Mouse (Mus musculus): ENCODE data around the gene Tchh. TPM values are rescaled to one million over a fixed set of nuclear protein-coding genes. Genes with fewer than 3 reads are reported as not detected.
"Not testable (repeated sequence)": the region's sequence is repeated elsewhere in the genome, so short reads cannot be mapped to it uniquely, and the experiment has no call there.

The Tchh gene
- polyA plus RNA-seq (2015; fragmentation: Nextera tagmentation; extraction: Ambion mirVana): 2.3 and 3.3 TPM in 2 replicates

DNA sequence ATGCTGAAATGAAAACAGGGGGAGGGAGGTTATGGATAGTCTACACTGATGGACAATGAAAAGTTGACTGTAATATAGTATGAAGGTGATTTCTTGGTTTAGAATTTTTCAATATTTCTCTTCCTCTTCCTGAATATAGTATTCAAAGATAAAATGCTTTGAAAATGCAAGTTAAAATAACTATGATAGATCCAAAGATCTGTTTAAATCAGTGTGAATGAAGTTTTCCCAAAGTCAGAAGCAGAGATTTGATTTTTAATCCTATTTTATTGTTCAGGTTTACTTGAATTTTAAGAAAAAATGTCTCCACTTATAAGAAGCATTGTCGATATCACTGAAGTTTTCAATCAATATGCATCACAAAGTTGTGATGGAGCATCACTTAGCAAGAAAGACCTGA lies at the start of gene Tchh:
Gene Tchh, plus strand, starts transcription at position 301 of the 400 bp plus-strand sequence.
- Histone ChIP-seq H3K4me2 (peak within 1 kb of the TSS; percentile 95), H3K27ac (no peak within 1 kb of the TSS), H3K9ac (no peak within 1 kb of the TSS), H3K27me3 (peaks cover 37% of the 10 kb centered on the region), H3K9me3 (no peaks in the 10 kb centered on the region), H3K4me3 (peak within 1 kb of the TSS; percentile 58), H3K36me3 (no peaks in the 10 kb centered on the region), H3K4me1 (peaks cover 25% of the 10 kb centered on the region)
- WGBS: 90% methylated on average over 1 of the region's 1 CpGs
- no peak for ATAC-seq (ENCODE audit: borderline replicate concordance, extremely low read depth, low FRiP score, low TSS enrichment)

DNA sequence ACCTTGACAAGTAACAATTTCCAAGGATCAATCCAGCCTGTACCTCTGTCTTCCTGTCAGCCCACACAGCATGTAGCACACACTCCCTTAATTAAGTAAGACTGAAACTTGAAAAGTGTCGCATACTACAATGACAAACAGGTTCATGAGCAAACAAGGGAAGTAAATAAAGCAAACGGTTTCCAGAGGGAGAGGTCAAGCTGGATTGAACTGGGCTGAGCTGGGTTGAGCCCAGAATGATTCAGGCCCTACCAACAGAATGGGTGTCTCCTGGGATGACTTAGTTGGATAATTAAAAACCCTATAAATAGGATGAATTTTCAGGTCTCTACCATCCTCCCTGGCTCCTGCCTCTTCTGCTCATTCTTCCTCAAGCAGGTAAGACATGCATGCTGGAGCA lies 48.8 kb upstream of the Tchh start, which contains the start of gene Rptn:
Gene Rptn, plus strand, starts transcription at position 334 of the 400 bp plus-strand sequence.
- H3K4me1 ChIP-seq: no peaks in the 10 kb centered on the region
- H3K27me3 ChIP-seq: no peaks in the 10 kb centered on the region
- no peaks in the 10 kb centered on the region for H3K9me3 ChIP-seq
- 54% methylated on average over 2 of the region's 2 CpGs for WGBS
- H3K4me3 ChIP-seq: no peak within 1 kb of the TSS
- no peak within 1 kb of the TSS for H3K9ac ChIP-seq
- no peak for ATAC-seq (ENCODE audit: borderline replicate concordance, extremely low read depth, low FRiP score, low TSS enrichment)
- no peaks in the 10 kb centered on the region for H3K36me3 ChIP-seq
- H3K27ac ChIP-seq: no peak within 1 kb of the TSS
- H3K4me2 ChIP-seq: no peak within 1 kb of the TSS

DNA sequence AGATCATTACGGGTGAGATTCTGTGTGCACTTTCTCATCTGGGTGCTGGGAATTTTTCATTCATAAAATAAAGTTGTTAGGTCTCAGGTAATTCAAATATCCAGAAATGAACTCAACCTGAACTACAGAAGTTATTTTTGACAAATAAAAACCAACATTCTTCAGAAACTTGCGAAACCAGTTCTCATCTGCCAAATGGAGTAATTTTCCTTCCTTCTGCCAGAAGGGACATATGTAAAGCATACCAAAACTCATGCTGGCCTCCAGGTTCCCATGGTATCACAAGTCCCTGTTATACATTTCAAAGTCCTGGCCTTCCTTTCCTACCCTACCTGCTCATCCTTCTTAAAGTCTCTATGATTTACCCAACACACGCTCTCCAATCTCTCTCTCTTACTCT lies 38.2 kb upstream of the Tchh start:
- H3K36me3 ChIP-seq: no peaks in the 10 kb centered on the region
- ATAC-seq (ENCODE audit: borderline replicate concordance, extremely low read depth, low FRiP score, low TSS enrichment): no peak
- H3K4me3 ChIP-seq: no peak overlapping the region
- no peak overlapping the region for H3K9ac ChIP-seq
- H3K27ac ChIP-seq: peak overlapping the region; percentile 19; the same call in 1 of the 2 replicates
- no peaks in the 10 kb centered on the region for H3K4me1 ChIP-seq
- H3K9me3 ChIP-seq: no peaks in the 10 kb centered on the region
- no peak overlapping the region for H3K4me2 ChIP-seq
- H3K27me3 ChIP-seq: no peaks in the 10 kb centered on the region
- 83% methylated on average over 3 of the region's 3 CpGs for WGBS

DNA sequence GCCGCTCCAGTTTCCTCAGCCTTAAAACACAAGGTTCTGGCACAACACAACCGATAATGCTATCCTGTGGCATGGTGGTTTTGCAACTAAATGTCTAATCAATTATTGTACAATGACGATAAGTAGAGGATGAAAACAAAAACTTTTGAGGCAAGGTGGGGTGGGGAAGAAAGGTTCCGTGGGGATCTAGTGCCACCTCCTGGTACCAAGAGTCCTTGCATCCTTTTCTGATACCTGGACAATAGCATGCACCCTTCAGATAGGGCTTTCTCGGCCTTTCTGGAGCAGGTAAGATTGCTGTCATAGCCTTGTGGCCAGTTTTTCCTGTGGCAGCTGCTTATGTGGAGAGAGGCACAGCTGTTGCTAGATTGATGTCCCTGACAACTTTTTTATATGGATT lies 35.1 kb upstream of the Tchh start:
- Histone ChIP-seq H3K9ac (no peak overlapping the region), H3K27ac (no peak overlapping the region), H3K27me3 (no peaks in the 10 kb centered on the region), H3K4me1 (no peaks in the 10 kb centered on the region), H3K36me3 (no peaks in the 10 kb centered on the region), H3K4me3 (no peak overlapping the region), H3K9me3 (no peaks in the 10 kb centered on the region), H3K4me2 (no peak overlapping the region)
- WGBS: 24% methylated on average over 5 of the region's 5 CpGs
- no peak; the same call in 1 of the 2 replicates for ATAC-seq (ENCODE audit: borderline replicate concordance, extremely low read depth, low FRiP score, low TSS enrichment)

DNA sequence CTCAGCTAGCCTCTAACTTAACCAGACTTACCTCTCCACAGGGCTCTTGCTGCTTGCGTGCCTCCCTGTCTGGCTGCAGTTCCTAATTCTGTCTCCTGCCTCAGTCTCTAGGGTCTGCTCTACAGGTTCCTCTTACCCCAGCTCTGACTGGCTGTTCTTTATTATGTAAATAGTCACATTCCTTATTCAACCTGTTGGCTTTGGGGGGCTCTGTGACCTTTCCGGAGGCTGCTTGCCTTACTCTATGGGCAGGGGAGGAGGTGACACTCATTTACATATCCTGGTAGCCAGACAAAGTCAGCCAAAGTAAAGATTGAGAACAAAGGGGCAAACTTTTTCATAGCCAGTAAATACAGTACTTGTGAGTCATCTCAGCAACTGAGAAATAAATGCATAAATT lies 30.2 kb upstream of the Tchh start:
- no peaks in the 10 kb centered on the region for H3K4me1 ChIP-seq
- H3K27ac ChIP-seq: no peak overlapping the region
- H3K4me2 ChIP-seq: no peak overlapping the region
- H3K9ac ChIP-seq: no peak overlapping the region
- ATAC-seq (ENCODE audit: borderline replicate concordance, extremely low read depth, low FRiP score, low TSS enrichment): no peak
- no peak overlapping the region for H3K4me3 ChIP-seq
- H3K36me3 ChIP-seq: no peaks in the 10 kb centered on the region
- WGBS: 20% methylated on average over 2 of the region's 2 CpGs
- no peaks in the 10 kb centered on the region for H3K9me3 ChIP-seq
- H3K27me3 ChIP-seq: no peaks in the 10 kb centered on the region

DNA sequence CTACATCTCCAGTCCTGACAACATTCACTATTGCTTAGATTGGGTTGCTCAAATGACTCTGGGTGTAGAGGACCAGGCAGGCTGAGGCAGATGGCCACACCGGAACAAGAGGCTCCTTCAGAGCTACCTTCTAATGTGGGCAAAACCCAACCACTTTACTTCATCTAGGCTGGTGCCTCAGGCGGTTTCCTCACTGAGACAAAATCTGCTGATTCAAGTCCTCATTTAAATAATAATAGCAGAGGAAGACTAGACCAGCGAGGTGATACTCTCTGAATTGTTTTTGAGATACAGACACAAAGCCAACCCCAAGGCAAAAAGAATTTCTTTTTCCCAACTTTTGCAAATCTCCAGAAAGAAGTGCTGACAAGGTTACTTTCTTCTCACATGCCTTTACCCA lies 10.5 kb upstream of the Tchh start:
- Histone ChIP-seq H3K4me2 (no peak overlapping the region), H3K9ac (no peak overlapping the region), H3K27me3 (no peaks in the 10 kb centered on the region), H3K4me3 (no peak overlapping the region), H3K27ac (no peak overlapping the region), H3K36me3 (no peaks in the 10 kb centered on the region), H3K4me1 (no peaks in the 10 kb centered on the region), H3K9me3 (no peaks in the 10 kb centered on the region)
- 66% methylated on average over 3 of the region's 3 CpGs for WGBS
- ATAC-seq (ENCODE audit: borderline replicate concordance, extremely low read depth, low FRiP score, low TSS enrichment): no peak

DNA sequence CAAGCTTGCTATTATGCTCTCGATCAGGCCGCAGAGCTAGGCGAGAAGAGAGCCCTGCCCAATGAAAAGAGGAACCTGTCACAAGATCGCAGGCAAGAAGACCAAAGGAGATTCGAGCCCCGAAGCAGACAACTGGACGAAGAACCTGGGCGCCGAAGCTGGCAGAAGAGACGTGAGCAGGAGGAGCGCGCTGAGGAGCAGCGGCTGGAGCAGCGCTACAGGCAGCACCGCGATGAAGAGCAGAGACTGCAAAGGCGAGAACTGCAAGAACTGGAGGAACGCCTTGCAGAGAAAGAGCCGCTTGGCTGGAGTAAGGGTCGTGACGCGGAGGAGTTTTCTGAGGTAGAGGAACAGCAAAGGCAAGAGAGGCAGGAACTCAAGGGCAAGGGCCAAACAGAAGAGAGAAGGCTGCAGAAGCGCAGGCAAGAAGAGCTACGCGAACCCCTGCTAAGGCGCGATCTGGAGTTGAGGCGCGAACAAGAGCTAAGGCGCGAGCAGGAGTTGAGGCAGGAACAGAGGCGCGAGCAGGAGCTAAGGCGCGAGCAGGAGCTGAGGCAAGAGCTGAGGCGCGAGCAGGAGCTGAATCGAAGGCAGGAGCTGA lies 1.5 kb downstream of the Tchh start:
- ATAC-seq (ENCODE audit: borderline replicate concordance, extremely low read depth, low FRiP score, low TSS enrichment): no peak
- Histone ChIP-seq H3K4me3 (peak overlapping the region; percentile 58), H3K4me2 (peak overlapping the region; percentile 95), H3K9me3 (no peaks in the 10 kb centered on the region), H3K27ac (peak overlapping the region; percentile 73; the same call in 1 of the 2 replicates), H3K9ac (peak overlapping the region; percentile 40), H3K27me3 (peaks cover 41% of the 10 kb centered on the region), H3K36me3 (no peaks in the 10 kb centered on the region), H3K4me1 (peaks cover 29% of the 10 kb centered on the region)
- under 1% methylated on average over 38 of the region's 38 CpGs for WGBS

DNA sequence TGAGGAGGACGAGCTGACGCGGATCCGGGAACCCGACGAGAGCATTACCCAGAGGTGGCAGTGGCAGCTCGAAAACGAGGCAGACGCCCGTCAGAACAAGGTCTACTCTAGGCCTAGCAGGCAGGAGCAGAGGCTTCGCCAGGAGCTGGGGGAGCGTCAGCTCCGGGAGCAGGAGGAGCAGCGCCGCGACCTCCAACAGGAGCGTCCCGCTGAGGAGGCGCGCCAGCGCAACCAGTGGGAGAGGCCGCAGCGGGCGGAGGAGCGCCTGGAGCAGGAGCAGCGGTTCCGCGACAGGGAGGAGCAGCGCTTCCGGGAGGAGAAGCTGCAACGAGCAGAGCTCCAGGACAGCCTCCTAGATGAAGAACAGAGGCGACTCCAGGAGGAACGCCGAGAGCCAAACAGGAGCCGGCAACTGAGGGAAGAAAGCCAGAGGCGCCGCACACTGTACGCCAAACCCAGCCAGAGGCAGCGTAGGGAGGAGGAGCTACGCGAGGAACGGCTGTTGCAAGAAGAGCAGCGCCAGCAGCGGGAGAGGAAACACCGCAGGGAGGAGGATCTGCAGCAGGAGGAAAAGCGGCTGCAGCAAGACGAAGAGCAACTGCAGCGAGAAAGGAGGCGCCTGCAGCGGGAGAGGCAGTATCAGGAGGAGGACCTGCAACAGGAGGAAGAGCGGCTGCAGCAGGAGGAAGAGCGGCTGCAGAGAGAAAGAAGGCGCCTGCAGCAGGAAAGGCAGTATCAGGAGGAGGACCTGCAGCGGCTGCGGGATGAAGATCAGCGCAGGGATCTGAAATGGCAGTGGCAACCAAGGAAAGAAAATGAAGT lies 2.4 kb downstream of the Tchh start:
- H3K9me3 ChIP-seq: no peaks in the 10 kb centered on the region
- peaks cover 41% of the 10 kb centered on the region for H3K27me3 ChIP-seq
- H3K9ac ChIP-seq: peak overlapping the region; percentile 40
- H3K36me3 ChIP-seq: no peaks in the 10 kb centered on the region
- peak overlapping the region; percentile 58 for H3K4me3 ChIP-seq
- WGBS: under 1% methylated on average over 56 of the region's 56 CpGs
- peaks cover 29% of the 10 kb centered on the region for H3K4me1 ChIP-seq
- peak overlapping the region; percentile 73 for H3K27ac ChIP-seq
- peak overlapping the region; percentile 95 for H3K4me2 ChIP-seq
- ATAC-seq (ENCODE audit: borderline replicate concordance, extremely low read depth, low FRiP score, low TSS enrichment): peak; percentile 81

DNA sequence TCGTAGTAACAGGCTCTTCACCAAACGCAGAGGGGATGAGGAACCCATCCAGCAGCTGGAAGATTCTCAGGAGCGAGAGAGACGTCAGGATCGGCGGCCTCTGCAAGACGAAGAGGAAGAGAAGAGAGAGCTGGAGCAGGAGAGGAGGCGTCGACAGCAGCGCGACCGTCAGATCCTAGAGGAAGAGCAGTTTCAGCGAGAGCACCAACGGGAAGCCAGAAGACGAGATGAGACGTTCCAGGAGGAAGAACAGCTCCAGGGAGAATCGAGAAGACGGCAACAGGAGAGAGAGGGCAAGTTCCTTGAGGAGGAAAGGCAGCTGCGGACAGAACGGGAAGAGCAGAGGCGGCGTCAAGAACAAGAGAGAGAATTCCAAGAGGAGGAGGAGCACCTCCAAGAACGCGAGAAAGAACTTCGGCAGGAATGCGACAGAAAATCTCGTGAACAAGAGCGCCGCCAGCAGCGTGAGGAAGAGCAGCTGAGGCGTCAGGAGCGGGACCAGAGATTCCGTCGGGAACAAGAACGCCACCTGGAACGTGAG lies 3.1 kb downstream of the Tchh start:
- peak overlapping the region; percentile 40; the same call in 1 of the 2 replicates for H3K9ac ChIP-seq
- peaks cover 29% of the 10 kb centered on the region for H3K4me1 ChIP-seq
- H3K4me3 ChIP-seq: peak overlapping the region; percentile 58
- no peaks in the 10 kb centered on the region for H3K9me3 ChIP-seq
- peak overlapping the region; percentile 95 for H3K4me2 ChIP-seq
- peaks cover 41% of the 10 kb centered on the region for H3K27me3 ChIP-seq
- WGBS: under 1% methylated on average over 36 of the region's 36 CpGs
- H3K36me3 ChIP-seq: no peaks in the 10 kb centered on the region
- peak overlapping the region; percentile 73 for H3K27ac ChIP-seq
- 0 out of 2 replicates have a peak, but pooled peaks have one; percentile 8 for ATAC-seq (ENCODE audit: borderline replicate concordance, extremely low read depth, low FRiP score, low TSS enrichment)

DNA sequence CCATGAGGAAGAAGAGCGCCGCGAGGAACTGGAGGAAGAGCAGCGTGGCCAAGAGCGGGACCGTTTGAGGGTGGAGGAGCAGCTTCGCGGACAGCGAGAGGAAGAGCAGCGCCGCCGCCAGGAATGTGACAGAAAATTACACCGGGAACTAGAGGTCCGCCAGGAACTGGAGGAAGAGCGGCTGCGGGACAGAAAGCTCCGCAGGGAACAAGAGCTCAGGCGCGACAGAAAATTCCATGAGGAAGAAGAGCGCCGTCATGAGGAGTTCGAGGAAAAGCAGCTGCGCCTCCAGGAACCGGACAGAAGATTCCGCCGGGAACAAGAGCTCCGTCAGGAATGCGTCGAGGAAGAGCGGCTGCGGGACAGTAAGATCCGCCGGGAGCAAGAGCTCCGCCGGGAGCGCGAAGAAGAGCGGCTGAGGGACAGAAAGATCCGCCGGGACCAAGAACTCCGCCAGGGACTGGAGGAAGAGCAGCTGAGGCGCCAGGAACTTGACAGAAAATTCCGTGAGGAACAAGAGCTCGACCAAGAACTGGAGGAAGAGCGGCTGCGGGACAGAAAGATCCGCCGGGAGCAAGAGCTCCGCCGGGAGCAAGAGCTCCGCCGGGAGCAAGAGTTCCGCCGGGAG lies 4.1 kb downstream of the Tchh start:
- H3K27ac ChIP-seq: peak overlapping the region; percentile 69; the same call in 1 of the 2 replicates
- H3K27me3 ChIP-seq: peaks cover 37% of the 10 kb centered on the region
- peak overlapping the region; percentile 95 for H3K4me2 ChIP-seq
- no peak for ATAC-seq (ENCODE audit: borderline replicate concordance, extremely low read depth, low FRiP score, low TSS enrichment)
- peaks cover 29% of the 10 kb centered on the region for H3K4me1 ChIP-seq
- no peaks in the 10 kb centered on the region for H3K9me3 ChIP-seq
- no peaks in the 10 kb centered on the region for H3K36me3 ChIP-seq
- peak overlapping the region; percentile 52 for H3K9ac ChIP-seq
- H3K4me3 ChIP-seq: peak overlapping the region; percentile 58
- WGBS: 1% methylated on average over 54 of the region's 54 CpGs

DNA sequence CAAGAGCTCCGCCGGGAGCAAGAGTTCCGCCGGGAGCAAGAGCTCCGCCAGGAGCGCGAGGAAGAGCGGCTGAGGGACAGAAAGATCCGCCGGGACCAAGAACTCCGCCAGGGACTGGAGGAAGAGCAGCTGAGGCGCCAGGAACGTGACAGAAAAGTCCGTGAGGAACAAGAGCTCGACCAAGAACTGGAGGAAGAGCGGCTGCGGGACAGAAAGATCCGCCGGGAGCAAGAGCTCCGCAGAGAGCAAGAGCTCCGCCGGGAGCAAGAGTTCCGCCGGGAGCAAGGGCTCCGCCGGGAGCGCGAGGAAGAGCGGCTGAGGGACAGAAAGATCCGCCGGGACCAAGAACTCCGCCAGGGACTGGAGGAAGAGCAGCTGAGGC lies 4.6 kb downstream of the Tchh start:
- H3K27me3 ChIP-seq: peaks cover 37% of the 10 kb centered on the region
- H3K36me3 ChIP-seq; H3K9me3 ChIP-seq; ATAC-seq (ENCODE audit: borderline replicate concordance, extremely low read depth, low FRiP score, low TSS enrichment): not testable (repeated sequence)
- WGBS: under 1% methylated on average over 32 of the region's 32 CpGs
- H3K4me1 ChIP-seq: peaks cover 29% of the 10 kb centered on the region
- H3K9ac ChIP-seq: peak overlapping the region; percentile 52
- peak overlapping the region; percentile 69 for H3K27ac ChIP-seq
- H3K4me3 ChIP-seq: peak overlapping the region; percentile 58
- peak overlapping the region; percentile 95 for H3K4me2 ChIP-seq

Measured in lung, embryonic 15.5 days (tissue).